Mouse (Mus musculus) testis, adult 2 months (tissue): ENCODE data around the gene Glrb.

Source experiments
- CTCF ChIP-seq: fragments of 200-500 bp; IDR thresholded peaks from 2 replicates; pipeline ENCODE4 v1.5.1; 2012; ENCODE audit warnings: low read depth, mild to moderate bottlenecking, inconsistent platforms, low read length, moderate library complexity; ENCODE audit not compliant: control insufficient read depth, insufficient read depth, insufficient replicate concordance
- POLR2A ChIP-seq: fragments of 200-500 bp; IDR thresholded peaks from 2 replicates; pipeline ENCODE4 v1.6.1; 2012; ENCODE audit warnings: low read depth, mild to moderate bottlenecking, inconsistent platforms, low read length, moderate library complexity; ENCODE audit not compliant: control insufficient read depth

- TF ChIP-seq CTCF (no peak), POLR2A (no peak)
These were observed 89.5 kb downstream of the Glrb start for GRCm38 (mm10) chr3:80823975-80824374.
